Mouse (Mus musculus): Measurements from ENCODE around the gene Pgm3. TPM values are rescaled to one million over a fixed set of nuclear protein-coding genes. Genes with fewer than 3 reads are reported as not detected.

The Pgm3 gene
- polyA plus RNA-seq, 1 experiment from 2014 or later: 43.5 TPM

Other genes starting within 250 kb of the Pgm3 start
- 9.2 and 9.7 TPM in 2 replicates for gene Ube2cbp, start 106.9 kb downstream of the Pgm3 start, polyA plus RNA-seq (2015; fragmentation: Nextera tagmentation; extraction: Ambion mirVana)
- gene Dop1a, start 104.7 kb downstream of the Pgm3 start, polyA plus RNA-seq (2015; fragmentation: Nextera tagmentation; extraction: Ambion mirVana): 28.5 and 31.7 TPM in 2 replicates
- gene Rwdd2a, start 149 bp upstream of the Pgm3 start, polyA plus RNA-seq (2015; fragmentation: Nextera tagmentation; extraction: Ambion mirVana): 9.6 TPM in 2 replicates
- gene Me1, start 124.1 kb upstream of the Pgm3 start, polyA plus RNA-seq (2015; fragmentation: Nextera tagmentation; extraction: Ambion mirVana): 28.5 and 30.5 TPM in 2 replicates
- gene Prss35, start 171.8 kb upstream of the Pgm3 start, polyA plus RNA-seq (2015; fragmentation: Nextera tagmentation; extraction: Ambion mirVana): 4.3 and 5.3 TPM in 2 replicates

Data from hindbrain, embryonic 13.5 days (tissue).